Mouse (Mus musculus) right cerebral cortex, adult 18-20 months (tissue): ENCODE measurements around the gene Kcnk3.

Experiments used
- DNase-seq: peaks from one replicate; pipeline ENCODE4 v3.0.0; 2022; ENCODE audit warnings: mixed read lengths

Gene Kcnk3

DNA sequence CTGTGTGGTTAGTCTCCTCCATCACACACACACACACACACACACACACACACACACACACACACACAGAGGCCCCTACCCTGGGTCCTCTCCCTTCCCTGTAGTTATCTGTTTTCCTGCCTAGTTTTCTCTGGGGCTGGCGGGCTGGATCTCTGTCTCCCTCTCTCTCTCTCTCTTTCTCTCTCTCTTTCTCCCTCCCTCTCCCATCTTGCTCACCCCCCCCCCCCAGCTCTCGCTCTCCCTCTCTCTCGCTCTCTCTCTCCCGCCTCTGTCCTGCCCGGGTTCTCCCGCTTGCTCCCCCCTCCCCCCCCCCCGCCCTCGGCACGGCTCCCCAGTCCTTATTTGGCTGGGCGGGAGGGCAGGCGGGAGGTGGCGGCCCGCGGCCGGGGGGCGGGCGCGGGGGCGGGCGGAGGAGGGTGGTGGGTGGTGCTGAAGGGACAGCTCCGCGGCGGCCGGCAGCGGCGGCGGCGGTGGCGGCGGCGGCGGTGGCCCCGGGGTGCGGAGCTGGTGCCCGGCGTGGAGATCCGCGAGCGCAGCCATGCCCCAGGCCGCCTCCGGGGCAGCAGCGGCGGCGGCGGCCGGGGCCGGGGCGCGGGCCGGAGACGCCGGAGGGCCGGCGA, at the start of gene Kcnk3:
Kcnk3 (plus strand) TSS at position 490 of the 620 bp plus-strand sequence.
- no peak for DNase-seq

DNA sequence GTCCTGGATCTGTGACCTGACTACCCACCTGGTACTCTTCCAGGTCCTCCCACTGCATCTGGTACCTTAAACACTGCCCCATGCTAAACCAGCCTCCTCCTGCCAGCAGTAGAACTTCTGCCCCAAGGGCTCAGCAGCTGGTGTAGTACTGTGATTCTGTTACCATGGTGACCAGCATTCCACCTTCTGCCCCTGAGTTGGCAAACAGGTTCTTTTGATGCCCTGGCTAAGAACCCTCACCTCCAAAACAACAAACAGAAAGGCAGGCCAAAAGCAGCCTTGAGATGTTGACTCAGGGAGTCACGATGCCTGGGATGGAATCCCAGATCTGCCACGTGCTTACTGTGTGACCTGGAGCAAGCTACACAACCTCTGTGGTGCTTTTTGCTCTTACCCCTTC, 42.3 kb upstream of the Kcnk3 start, which contains the start of gene Cib4:
Cib4 (minus strand) TSS at position 139 of the 400 bp plus-strand sequence.
- no peak for DNase-seq

DNA sequence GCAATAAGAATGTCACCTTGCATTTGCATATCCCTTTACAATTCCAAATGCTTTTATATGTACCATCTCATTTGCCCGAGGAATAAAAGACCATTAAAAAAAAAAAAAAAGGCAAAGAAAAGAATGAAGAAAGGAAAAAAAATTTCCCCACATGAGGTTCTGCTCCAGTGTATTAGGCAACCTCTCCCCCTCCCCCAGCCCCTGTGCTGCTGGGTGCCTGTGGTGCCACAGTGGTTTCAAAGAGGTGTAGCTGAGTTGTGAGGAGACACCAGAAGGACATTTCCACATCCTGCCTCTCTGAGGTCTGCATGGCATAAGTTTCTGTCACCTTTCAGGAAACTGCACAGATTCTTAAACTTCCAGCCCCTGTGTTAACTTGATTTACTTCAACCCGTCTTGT, 39.3 kb upstream of the Kcnk3 start:
- no peak for DNase-seq

DNA sequence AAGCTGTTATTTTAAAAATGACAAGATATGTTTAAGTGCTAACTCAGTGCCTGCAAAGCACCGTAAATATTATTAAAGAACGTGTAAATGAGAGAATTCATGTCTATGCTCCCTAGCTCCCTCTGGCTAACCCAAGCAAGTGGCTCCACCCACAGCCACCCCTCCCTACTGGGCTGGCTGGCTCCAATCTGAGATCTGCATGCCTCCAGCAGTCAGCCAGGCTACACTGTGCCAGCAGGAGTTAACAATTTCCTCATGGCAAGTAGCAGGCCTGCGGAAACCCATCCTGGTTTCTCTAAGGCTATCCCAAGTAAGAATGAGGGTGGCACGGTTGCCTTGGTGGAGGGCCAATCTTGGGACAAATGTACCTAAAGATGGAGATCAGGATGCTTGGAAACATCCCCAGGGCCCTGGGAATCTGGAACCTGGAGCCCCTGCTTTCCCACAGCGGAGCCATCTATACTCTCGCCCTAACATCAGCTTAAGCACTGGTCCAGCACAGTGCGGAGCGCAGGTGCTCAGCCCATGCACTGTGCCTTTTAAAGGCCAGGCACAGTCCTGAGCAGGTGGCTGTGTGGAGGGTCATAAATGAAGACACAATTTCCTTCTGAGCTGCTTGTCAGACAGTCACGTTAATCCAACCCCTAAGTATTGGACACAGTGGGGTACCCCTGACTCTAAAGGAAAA, 37.5 kb upstream of the Kcnk3 start:
- no peak for DNase-seq

DNA sequence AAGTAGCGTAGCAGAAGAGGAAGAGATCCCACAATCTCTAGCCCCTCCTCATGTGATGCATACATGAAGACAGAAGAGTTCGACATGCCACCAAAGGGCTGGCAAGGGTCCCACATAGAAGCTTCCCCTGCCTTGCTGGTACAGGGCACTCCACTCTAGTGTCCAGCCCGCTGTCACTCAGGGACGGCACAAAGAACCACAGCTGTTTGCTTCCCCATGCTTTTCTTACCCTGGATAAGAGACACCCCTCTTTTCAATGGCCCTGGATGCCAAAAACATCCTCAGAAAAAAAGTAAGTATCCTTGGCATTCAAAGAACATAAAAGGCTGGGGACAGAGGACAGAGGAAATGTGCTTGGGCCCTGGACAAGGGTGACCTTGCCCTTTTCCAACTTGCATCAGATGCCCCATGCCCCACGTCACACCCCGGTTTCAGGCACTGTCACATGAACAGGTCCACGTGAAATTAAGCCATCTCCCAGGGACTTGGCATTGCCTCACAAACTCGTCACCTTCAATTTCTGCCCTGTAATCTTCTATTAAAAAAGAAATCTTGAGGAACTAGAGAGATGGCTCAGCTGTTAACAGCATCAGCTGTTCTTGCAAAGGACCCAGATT, 36.8 kb upstream of the Kcnk3 start:
- no peak for DNase-seq

DNA sequence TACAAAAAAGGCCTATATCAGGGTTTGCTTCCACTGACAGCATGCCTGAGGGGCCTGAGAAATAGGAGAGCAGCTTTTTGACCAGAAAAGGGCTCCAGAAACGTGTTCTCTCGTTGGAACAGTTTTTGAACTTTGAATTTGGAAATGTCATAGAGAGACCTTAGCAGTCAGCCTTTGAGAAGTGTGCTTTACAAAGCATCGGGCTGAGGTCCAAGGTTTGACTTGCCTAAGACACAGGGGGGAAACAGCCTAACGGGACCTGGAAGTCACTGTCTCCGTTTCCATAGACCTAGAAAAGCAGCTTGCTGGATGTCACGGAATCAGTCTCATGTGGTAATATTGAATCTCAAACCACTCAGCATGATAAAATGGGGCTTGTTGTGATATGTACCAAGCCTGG, 36.0 kb upstream of the Kcnk3 start:
- no peak for DNase-seq

DNA sequence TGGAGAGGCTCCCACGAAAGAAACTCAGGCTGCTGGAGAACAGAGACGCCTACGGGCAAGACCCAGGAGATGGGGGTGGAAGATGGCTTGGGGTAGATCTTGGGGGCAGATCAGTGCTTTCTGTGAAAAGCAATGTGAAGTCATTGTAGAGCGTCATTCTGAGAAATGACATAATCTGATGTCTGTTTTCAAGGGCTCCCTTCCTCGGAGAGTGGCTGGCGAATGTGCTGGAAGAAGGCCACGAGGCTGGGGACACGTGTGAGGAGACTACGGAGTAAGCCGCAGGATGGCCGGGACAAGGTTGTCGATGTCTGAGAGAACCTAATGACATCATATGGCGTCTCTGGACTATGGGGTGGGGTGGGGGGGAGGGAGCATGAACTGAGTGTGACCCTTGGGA, 34.0 kb upstream of the Kcnk3 start:
- DNase-seq: no peak

DNA sequence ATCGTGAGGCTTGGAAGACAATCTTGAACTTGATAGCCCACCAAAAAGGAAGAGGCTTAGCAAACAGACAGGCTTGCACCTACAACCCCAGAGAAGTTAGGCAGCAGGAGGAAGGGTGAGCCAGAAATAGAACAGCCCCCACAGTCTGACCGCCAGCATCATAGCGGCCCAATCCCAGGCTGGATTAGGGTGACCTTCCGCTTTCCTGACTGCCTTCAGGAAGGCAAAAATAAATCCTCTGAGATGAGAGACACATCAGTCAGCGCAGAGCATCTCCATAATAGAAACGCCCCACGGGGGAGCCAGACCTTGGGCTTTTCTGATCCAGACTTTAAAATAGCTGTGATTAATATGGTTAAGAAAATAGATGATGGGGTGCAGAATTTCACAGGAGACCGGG, 33.0 kb upstream of the Kcnk3 start:
- no peak for DNase-seq

DNA sequence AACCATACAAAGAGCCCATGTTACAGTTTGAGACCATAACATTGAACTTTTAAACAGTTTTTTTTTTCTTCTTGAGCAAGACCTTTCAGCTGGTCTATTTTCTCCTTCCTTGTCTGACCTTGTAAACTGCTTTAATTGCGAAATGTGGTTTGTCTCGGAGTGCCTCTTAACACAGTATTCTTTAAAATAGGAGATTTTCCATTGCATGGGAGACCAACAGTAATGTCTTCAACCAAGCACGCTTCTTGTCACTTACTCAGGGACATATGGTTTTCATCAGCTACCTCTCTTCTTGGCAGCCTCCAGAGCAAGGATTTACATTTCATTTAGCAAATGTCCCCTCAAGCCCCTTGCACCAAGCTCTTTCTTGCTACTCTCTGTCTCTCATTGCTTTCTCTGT, 31.7 kb upstream of the Kcnk3 start:
- no peak for DNase-seq

DNA sequence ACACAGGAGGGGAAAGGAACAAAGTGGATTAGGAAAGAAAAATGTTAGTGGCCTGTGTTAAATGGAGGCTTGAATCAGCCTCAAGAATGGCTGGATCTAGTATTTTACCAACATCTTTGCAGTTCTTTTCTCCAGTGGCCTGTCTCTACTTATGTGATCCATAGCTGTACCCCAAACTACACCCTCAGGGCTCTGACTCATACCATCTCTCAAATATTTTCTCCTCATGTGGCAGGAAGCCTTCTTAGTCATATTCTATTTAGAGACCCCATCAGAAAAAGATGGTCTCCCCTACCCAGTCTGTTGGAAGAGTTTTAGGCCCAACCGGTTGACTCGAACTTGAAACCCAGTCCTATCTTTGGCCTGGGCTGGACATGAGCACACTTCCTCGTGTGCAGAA, 28.5 kb upstream of the Kcnk3 start:
- DNase-seq: no peak

DNA sequence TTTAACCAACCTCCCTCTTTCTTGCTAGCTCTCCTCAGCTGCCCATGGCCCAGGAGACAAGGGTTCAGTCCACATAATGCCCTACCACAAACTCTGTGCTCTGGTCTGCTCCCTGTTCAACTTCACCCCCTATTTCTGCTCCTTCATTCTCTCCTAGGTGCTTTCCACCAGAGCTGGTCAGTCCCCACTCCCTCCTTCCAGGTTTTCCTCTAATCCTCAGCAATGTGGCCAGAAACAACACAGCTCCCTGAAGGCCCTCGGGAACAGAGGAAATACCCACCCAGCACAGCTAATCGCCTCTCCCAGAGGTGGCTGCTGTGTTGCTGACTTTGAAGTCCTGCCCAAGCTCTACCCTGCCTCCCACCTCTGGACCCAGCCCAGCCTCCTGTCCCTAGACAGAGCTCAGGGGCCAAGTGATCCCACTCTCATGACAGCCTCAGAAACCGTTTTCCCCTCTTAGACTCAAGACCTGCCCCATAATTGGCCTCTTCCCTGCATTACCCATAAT, 27.9 kb upstream of the Kcnk3 start:
- DNase-seq: no peak

DNA sequence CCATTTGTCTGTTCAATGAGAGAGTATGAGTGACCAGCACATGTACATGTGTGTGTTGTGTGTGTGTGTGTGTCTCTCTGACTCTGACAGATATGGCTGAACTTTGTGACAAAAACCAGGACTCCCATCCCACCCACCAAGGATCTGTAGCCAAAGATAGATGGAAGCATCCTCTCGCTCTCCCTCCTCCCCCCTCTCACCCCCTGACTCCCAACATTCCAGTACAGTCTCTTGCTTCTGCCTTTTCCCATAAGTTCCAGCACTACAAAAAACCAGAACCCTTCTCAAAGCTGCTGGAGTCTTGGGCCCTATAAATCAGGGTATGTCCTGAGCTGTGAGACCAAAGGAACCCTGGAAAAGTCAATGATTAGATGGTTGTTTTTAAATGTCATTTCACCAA, 19.5 kb upstream of the Kcnk3 start:
- no peak for DNase-seq

DNA sequence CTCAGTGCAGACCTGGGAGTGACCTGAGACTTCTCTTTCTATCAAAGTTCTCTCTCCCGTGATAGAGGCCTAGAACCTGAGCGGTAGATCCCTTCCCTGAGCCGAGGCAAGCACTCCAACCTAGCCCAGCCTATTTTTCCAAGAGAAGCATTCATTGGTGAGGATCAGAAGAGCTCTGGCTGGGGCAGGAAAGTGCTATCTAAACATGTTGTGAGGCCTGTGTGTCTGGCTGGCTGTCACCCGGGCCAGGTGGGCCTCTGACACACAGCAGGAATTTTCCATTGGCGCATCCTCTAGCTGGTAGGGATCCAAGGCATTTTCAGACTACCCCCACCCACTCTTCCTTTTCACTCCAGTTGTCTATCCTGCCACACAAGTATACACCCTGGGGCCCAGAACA, 16.1 kb upstream of the Kcnk3 start:
- no peak for DNase-seq

DNA sequence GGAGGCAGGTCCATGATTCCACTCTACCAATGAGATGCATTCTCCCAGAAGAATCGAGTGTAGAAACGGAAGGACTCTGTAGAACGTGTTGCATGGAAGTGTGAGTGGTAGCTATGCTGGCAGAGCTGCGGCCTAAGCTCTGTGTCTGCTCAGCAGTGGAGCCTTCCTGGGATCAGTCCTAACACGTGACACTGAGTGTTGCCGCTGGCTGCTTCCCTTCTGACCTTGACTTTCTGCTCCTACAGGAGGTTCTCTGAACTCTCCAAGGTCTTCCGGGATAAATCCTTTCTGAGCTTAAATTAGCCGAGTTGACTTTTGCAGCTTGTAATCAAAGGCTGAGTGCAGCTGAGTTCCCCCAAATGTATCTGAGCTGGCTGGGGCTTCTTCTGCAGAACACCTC, 13.6 kb upstream of the Kcnk3 start:
- no peak for DNase-seq

DNA sequence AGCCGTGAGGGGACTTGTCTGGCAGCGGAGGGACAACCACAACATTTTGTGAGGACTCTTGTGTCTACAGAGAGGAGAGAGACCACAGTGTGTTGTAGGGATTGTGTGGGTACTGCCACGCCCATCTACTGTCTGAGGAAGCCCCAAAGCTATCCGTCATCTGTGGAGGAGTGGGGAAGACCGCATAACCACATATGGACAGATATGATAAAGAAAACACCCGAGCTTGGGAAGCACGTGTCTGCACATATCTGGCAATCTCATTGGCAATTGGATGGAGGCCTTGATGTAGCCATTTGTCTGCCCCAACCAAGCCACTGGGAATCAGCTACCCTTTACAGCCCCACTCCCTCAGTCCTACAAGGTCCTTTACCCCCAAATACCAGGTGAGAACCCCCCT, 11.7 kb upstream of the Kcnk3 start:
- no peak for DNase-seq

DNA sequence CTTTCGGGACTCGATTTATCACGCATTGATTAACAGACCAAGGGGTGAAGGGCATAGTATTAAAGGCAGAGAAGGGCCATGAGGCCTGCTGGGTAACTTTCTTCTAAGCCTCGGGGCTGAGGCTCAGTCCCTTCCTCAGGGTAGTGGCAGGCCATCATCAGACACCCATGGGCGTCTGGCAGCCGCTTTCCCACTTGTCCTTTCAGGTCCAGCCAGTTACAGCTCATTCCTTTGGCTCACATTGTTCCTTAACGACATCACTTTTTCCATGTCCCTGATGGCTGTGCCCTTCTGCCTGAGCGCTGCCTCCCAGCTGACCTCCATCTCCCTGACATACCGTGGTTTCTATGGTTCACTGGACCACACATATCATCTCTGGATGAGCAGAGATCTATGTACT, 10.7 kb upstream of the Kcnk3 start:
- no peak for DNase-seq

DNA sequence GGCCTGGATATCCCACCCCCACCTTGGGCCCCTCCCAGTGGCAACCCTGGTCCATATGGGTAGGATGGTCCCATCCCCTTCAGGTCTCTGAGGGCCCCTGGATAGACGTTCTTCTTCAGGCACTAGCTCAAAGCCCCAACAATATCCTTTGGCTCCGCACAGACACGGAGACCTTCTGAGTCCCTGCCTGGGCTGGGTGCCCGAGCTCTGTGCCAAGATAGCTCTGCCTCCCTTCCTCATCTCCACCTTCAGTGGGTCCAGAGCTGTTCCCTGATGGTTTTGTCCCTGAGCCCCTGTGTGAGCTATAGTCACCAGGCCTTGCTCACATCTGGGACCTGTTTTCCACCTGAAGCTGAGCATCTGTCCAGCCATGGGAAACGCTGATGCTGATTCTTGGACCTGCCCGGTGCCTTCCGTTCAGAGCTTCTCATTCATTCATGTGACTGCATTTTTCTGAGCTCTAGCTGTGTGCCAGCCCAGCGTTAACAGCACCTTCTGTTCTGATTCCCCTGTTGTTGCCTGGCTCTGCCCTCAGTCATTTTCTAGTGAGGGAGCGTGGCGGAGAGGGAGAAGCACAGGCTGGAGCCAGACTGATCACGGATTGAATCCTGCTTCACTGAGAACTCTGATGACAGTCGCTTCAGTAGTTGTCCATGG, 10.2 kb upstream of the Kcnk3 start:
- DNase-seq: peak; percentile 54

DNA sequence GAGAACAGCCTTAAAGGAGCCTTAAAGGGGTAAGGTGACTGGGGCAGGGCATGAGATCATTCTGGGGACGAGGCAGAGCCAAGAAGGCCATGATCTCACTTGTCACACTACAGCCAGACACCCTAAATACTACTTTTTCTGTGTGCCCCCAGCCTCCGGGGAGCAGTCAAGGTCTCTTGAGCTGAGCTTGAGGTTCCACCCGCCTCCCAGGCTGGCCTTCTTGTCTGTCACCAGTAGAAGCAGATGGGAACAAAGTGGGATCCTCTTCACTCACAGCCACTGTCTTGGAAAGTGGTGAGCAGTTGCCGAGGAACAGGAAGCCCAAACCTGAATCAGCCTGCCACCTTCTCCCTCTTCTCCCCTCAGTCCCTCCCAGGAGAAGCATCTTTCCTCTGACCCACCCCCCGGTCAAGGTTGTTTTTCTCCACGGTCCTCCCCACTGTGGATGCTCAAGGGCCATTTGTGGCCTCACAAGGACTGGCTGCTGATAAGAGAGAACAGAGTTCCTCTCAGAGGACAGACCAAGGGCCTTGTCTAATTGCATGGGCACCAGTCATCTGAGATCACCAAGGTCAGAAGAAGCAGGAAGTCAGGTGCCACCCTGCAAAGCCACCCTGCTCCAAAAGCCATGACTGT, 9.4 kb upstream of the Kcnk3 start:
- DNase-seq: no peak

DNA sequence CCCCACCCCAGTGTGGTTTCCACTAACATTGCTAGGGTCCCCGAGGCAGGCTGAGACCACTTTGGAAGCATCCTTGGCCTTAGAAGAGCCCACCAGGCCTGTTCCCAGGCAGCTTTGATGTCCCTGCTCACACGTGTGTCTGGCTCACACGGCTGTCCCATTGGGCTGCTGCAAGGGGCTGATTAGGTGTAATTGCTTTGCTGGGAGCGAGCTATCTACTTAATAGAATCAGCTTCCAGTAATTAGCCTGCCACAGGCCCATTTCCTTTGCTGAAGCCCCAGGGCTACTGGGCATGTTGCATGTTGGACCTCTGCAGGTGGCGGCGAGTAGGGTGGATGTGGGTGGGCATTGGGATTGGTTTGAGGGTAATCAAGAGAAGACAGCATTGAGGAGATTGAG, 7.2 kb upstream of the Kcnk3 start:
- no peak for DNase-seq

DNA sequence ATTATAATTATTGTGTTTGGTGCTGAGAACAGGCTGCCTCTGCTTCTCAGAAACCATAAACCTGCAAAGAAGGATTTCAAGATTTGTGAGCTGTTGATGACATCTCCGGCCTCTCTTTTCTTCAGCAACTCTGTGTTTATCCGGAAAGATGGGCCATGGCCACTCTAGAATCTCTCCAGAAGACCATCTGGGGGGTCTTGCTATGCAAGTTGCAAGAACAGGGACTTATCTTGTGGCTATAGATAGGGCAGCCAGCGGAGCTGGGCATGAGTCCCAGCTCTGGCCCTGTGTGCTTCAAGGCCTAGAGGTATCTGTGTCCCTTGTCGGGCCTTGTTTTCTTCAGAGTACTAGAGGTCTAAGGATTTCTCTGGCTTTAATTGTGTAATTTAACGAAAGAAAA, 6.0 kb upstream of the Kcnk3 start:
- DNase-seq: no peak

DNA sequence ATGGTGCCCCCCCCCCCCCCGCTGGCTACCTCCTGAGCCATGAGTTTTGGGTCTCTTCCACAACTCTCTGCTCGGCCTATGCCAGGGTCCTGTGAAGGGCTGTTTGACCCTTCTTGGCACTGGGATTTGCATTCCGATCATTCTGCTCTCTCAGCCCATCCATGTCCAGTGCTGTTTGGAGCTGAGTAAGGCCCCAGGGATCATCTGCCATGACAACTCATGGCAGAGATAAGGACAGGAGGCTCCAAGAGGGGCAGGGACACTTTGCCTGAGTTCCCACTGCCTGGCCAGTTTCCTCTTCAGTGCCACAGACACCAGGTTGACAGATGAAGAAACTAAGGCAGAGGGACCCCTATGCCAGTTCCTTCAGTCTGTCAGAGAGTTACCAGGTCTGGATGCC, 1.4 kb upstream of the Kcnk3 start:
- DNase-seq: no peak

DNA sequence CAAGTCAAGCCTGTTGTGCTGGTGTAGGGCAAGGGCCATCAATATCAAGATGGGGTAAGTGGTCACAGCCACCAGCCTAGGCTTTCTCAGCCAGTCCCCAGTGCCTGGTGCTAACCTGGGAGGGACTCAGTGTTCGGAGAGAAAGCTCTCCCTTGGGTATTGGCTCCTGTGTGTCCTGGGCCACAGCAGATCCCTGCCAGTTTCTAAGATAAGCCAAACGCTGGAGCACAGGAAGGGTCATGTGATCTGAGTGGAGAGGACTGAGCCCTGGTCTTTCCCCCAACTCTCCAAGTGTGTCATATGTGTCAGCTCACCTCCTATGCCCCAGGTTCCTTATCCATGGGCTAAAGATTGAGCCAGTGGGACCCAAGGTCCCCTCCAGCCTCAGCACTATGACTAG, 869 bp upstream of the Kcnk3 start:
- no peak for DNase-seq

DNA sequence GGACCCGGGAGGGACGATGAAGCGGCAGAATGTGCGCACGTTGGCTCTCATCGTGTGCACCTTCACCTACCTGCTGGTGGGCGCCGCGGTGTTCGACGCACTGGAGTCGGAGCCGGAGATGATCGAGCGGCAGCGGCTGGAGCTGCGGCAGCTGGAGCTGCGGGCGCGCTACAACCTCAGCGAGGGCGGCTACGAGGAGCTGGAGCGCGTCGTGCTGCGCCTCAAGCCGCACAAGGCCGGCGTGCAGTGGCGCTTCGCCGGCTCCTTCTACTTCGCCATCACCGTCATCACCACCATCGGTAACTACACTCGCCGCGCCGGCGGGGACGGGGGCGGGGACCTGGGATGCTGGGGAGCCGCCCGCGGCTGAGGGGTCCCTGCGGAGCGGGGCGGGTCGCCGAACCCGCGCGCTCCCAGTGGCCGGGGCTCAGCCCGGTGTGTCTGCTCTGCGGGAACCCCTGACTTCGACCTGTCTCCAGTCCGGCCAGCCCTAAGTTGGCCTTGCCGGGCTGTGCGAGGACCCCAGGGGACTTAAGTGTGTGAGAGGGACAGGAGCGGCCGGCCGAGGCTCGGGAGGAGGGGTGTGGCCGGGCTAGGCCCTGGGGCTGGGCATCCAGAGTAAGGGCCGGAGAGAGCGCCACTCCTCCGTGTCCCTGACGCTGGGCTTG, 465 bp downstream of the Kcnk3 start:
- peak; percentile 49 for DNase-seq
